Mouse (Mus musculus): Measurements from ENCODE around the gene 4933428G20Rik.

The 4933428G20Rik gene

GRCm38 (mm10) chr11:97463166-97463565 lies 37.0 kb downstream of the 4933428G20Rik start:
- no peak for DNase-seq (ENCODE audit: low read depth, low spot score)

DNA sequence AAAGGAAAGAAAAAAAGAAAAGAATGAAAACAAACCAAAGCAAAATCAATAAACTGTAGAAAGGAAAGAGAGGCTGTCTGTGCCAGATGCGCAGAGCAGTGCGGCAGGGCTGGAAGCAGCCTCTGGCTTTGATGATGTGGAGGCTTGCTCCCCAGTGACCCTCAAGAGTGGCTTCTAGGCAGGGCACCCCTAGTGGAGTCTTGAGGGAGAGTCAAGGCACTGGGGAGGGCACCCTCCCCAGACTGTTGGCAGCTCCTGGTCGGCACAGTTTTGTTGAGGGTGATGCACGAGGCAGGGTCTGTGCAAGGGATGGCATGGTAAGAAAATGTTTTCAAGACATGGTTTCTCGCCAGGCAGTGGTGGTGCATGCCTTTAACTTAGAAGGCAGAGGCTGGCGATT lies 37.6 kb downstream of the 4933428G20Rik start:
- DNase-seq (ENCODE audit: low read depth, low spot score), result no peak

- DNase-seq (ENCODE audit: low read depth, low spot score), result no peak
Observed at GRCm38 (mm10) chr11:97461307-97461820, 38.8 kb downstream of the 4933428G20Rik start.

DNA sequence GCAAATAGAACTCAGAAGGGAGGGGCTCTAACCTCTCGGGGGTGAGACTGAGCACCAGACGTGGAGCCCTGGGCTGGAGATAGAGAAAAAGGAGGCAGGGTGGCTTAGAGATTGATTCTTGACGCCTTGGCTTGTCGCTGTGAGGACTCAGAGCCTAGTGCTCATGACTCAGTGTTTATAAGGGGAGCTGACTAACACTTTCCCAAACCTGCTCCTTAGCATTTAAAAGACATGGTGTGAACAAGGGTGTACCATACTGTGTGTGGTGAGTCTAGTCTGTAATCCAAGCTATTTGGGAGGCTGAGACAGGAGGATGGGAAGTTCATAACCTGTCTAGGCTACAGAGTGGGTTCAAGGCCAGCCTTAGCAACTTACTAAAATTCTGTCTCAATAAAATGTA lies 43.0 kb downstream of the 4933428G20Rik start:
- DNase-seq (ENCODE audit: low read depth, low spot score), result no peak

DNA sequence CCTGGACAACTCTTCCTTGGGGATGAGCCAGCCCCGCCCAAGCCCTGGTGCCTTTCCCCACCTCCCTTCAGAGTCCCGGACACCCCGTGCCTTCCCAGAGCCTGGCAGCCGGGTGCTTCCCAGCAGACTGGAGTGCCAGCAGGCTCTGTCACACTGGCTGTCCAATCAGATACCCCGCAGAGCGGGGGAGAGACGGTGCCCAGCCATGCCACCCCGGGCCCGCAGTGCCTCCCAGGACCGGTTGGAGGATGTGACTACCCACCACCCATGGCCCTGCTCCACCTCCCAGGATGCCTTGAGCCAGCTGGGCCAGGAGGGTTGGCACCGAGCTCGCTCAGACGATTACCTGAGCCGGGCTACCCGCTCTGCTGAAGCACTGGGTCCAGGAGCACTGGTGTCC lies 48.5 kb downstream of the 4933428G20Rik start:
- DNase-seq (ENCODE audit: low read depth, low spot score), result no peak

DNA sequence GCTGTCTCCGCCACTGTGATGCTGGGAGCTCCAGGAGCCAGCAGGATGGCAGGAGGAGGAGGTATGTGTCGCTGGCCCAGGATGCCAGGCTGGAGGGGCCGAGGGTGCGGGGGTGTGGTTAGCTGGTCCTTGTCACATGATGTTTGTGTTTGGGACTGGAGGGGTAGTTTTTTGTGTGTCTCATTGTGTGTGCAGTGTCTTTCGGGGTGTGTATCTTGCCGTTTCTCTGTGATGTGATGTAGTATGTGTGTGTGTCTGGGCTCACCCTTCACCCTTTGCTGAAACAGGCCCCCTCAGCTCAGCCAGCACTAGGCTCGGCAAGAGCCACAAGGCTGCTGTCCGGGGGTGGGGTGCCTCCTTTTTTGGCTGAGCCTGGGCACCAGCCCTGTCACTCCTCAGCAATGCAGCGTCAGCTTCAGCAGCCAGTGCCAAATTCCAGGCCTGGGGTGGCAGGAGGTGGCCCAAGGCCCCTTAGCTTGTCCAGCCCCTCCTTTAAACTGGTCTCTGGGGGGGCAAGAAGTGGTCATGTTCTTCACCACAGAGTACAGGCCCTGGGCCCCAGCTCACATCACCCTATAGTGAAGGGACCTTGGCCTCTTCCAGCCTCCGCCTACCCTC lies 49.7 kb downstream of the 4933428G20Rik start:
- DNase-seq (ENCODE audit: low read depth, low spot score), result no peak

DNA sequence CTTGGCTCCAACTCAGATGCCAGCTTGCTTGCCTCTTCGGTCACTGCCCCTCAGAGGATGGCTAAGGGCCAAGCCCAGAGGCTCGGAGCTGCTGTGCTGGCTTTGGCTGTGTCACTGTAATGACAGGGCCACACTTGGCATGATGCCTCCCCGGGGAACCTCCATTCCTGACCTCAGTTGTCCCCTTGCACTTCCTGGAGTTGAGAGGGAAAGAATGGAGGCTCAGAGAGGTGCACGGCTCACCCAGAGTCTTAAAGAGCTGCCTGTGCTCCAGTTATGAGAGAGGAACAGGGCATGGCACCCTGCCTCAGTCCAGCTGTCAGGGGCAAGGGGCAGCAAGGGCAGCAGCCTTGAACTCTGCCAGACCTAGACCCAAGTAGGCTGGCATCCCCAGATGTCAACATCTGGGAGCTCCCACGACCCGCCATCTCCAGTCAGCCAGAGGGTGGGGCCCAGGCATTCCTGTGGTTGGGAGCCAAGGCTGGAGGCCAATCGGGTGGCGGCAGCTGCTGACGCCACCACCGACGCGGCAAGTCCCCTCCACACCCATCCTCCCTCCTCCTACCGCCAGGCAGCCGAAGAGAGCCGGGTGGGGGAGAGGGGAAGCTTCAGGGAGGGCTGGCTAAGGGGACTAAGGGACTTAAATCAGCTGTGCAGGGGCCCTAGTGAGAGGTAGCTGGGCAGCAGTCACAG lies 50.4 kb downstream of the 4933428G20Rik start:
- DNase-seq (ENCODE audit: low read depth, low spot score), result peak; percentile 73

- no peak for DNase-seq (ENCODE audit: low read depth, low spot score)
Observed at GRCm38 (mm10) chr11:97448611-97449394, 51.3 kb downstream of the 4933428G20Rik start.

DNA sequence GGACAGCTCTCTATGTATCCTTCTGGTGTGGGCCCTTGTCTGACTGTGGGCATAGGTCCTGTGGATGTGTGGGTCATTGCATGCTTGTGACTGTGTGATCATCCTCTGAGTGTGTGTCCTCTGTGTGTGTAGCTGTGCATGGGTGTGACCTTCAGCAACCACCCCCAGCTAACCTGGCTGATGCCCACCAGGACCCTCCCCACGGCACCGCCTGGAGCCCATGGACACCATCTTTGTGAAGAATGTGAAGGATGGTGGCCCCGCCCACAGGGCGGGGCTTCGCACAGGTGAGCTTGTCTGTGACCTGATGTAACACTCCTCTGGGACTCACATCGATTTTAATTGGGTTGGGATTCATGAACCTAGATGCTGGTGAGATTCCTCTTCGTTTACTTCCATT lies 52.2 kb downstream of the 4933428G20Rik start:
- DNase-seq (ENCODE audit: low read depth, low spot score), result no peak

DNA sequence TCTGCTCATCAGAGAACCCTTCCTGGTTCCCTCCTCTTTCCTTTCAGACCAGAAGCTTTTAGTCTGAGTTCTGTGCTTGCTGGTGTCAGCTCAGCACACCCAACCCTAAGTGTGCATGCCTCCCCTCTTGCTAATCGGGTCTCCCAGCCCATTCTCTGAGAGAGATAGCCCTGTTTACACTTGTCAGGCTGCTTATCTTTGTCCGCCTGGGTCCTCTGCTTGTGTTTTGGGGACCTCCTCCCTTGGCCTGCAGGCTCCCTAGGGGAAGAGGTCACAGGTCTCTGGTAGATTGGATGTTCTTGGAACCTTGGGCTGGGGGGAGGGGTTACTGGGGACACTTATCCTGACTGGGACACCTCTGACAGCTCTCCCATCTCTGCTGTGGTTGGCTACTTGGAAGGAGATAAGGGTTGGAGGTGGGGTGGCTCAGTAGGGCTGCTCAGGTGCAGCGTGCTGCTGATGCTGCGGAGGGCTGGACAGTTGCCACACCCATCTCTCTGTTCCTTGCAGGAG lies 54.1 kb downstream of the 4933428G20Rik start:
- DNase-seq (ENCODE audit: low read depth, low spot score), result no peak

DNA sequence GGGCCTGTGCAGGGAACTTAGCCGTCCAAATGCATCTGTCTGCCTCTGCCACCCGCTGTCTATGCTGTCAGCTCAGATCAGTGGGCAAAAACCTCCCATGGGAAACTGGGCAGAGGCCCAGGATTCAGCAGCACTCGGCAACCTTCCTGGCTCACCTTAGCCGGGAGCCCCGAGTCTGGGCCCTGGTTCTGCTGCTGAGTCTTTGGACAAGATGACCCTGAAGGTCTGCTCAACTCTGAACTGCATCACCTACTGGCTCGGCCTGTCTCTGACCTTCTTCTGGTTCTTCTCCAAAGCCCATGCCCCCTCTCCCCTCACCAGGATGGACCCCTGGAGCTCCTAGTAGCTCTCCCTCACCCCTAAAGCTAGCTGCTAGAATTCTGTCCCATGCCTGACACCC lies 54.5 kb downstream of the 4933428G20Rik start:
- no peak for DNase-seq (ENCODE audit: low read depth, low spot score)

GRCm38 (mm10) chr11:97442891-97443675 lies 57.1 kb downstream of the 4933428G20Rik start:
- no peak for DNase-seq (ENCODE audit: low read depth, low spot score)

DNA sequence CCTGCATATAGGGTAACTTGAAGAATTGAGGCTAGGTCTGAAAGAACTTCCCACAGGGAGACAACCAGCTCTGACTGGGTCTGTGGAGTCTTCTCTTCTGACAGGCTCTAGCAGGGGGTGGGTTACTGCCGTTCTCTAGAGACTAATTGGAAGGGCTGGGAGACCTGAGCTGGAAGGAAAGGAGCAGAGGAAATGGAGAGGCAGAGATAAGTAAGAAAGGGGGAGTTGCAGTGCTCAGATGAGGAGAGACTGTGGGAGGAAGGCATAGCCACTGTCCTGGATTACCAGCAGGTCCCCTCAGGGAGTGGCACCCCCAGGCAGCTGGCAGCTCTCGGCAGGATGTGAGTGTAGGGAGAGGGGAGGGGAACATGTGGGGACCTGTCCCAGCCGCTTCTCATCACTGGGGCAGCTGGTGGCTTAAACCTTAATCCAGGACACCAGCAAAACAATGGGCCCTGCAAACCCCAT lies 58.4 kb downstream of the 4933428G20Rik start:
- DNase-seq (ENCODE audit: low read depth, low spot score), result peak; percentile 58

GRCm38 (mm10) chr11:97441036-97441657 lies 59.0 kb downstream of the 4933428G20Rik start:
- DNase-seq (ENCODE audit: low read depth, low spot score), result no peak

Measured in ES-CJ7 (cell line).